Mouse (Mus musculus) cerebellum, adult 11 months (tissue): ENCODE measurements around the gene Rnf166.

Experiments used
- DNase-seq: peaks from one replicate; pipeline ENCODE4 v3.0.0; 2022

Rnf166 gene

DNA sequence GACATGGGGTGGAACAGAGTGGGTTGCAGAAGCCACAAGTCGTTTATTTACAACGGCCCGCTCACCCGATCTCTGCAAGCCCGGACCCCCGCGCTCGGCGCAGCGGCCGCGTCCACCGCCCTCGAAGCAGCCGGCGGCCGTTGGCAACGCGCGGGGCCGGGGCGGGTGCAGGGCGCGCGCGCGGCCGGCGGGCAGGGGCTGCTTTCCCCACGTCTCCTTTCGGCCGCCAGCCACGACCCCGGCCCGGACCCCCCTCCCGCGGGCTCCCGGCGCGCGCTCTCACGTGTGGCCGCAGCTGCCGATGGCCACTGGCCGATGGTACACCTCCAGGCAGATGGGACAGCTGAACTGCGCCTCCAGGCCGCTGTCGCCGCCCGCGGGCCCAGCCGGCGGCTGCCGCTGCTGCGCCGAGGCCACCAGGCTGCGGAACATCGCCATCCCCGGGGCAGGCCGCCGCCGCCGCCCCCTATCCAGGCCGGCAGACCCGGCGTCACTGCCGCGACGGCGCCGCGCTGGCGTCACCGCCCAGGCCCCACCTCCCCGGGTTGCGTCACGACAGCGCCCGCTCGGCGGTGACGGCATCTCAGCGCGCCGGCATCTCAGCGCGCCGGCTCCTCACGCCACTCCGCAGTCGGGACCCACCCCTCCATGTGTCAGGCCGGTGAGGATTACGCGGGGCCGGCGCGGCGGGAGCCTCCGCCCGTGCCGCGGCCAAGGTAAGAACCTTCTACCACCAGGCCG lies at the start of gene Rnf166, which contains the start of gene Ctu2:
Gene Rnf166 (minus strand): TSS at position 485 of the 741 bp plus-strand sequence.
Gene Ctu2 (plus strand): TSS at position 564 of the 741 bp plus-strand sequence.
- DNase-seq: peak; percentile 87

- no peak for DNase-seq
Observed at GRCm38 (mm10) chr8:122525004-122525403, 49.1 kb upstream of the Rnf166 start.

GRCm38 (mm10) chr8:122524506-122524905 lies 48.6 kb upstream of the Rnf166 start:
- DNase-seq: no peak

GRCm38 (mm10) chr8:122523652-122524360 lies 47.9 kb upstream of the Rnf166 start:
- DNase-seq: peak; percentile 20

DNA sequence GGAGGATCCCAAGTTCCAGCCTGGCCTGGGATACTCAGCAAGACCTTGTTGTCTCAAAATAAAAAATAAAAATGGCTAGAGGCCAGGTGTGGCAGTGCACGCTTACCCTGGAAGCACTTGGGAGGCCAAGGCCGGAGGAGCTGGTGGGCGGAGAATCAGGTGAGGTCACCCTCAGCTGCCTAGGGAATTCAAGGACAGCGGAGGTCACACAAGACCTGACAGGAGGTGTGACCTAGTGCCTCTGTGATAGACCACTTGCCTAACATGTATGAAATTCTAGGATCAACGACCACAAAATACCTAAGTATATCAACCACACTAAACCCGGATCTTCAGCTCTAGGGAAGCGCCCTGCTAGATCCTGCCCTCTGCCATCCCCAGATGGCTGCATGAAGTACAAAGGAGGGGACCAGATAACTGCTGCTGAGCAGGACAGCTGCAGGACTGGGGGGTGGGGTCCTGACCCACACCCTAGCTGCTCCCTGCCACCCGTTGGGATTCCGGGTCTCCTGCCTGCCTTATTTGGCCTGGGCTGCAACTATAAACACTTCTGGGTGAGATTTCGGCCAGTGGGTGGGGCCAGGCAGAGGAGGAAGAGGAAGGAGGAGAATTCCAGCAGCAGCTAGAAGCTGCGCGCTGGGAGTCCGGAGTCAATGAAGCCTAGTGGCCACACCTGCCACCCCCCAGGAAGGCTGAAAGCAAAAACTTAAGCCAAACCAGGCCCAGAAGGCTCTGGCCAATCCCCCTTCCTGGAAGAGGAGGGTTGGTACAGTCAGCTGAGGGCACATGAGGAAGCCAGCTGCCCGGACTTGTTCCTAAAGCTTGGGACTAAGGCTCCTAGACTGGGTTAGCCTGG lies 47.2 kb upstream of the Rnf166 start:
- DNase-seq: no peak

GRCm38 (mm10) chr8:122520611-122521010 lies 44.7 kb upstream of the Rnf166 start:
- no peak for DNase-seq

GRCm38 (mm10) chr8:122517541-122518190 lies 41.8 kb upstream of the Rnf166 start:
- no peak for DNase-seq

DNA sequence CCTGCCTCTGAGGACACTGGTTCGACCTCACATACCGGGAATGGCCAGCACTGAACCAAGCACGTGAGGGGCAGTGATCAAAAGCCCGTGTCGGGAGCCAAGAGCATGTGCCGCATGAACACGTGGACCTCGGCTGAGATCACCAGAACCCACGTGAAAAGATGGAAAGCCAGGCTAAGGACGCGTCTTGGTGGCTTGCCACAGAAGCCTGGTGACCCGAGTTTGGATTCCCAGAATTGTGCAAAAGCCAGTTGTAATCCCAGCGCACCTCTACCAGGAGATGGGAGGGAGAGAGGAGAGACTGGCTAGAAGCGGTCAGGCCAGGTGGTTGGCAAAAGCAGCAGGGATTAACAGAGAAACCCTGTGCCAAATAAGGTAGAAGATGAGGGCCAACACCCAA lies 39.8 kb upstream of the Rnf166 start:
- no peak for DNase-seq

- no peak for DNase-seq
Observed at GRCm38 (mm10) chr8:122512392-122512791, 36.5 kb upstream of the Rnf166 start.

- DNase-seq: no peak
Observed at GRCm38 (mm10) chr8:122511552-122511951, 35.7 kb upstream of the Rnf166 start.

GRCm38 (mm10) chr8:122500856-122501255 lies 25.0 kb upstream of the Rnf166 start:
- DNase-seq: peak; percentile 73

GRCm38 (mm10) chr8:122497912-122498311 lies 22.0 kb upstream of the Rnf166 start:
- DNase-seq: no peak

DNA sequence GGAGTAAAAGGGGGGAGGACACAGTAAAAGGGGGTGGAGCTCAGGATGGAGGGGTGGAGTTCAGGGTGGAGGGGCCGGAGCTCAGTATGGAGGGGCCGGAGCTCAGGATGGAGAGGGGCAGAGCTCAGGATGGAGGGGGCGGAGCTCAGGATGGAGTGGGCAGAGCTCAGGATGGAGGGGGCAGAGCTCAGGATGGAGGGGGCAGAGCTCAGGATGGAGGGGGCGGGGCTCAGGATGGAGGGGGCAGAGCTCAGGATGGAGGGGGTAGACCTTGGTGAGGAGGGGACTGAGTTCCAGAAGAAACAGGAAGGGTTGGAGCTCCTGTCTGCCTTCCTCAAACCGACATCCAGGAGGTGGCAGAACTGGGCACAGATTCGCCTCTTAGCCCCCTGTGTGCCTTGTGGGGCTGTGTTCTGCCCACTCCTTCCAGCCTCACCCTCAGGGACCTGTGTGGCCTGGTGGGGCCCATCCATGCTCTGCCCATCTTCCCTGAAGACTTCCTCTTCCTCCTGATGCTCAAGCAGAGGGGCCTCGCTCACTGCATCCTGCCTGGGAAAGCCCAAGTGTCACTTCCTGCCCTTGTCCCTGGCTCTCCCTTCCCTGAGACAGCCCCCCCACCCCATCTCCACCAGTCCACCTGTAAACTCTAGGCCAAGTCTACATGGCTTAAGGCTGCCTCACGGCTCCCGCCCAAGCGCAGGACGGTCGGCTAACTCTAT lies 21.3 kb upstream of the Rnf166 start:
- DNase-seq: no peak

DNA sequence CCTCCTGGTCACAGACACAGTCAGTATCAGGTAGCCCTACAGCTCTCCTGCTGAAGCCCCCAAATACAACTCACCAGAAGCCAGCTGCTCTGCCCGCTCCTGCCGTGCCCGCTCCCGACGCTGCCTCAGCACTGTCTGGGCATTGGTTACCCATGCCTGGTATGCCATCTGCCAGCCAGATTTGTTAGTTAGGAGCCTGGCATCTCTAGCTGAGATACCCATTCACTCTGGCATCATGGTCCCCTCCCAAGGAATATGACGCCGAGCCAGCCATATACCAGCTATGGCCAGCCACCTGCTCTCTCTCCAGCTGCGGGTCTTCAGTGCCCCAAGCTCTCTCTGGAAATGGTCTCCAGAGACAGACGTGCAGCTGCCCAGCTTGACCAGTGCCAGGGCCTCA lies 12.5 kb upstream of the Rnf166 start:
- no peak for DNase-seq

DNA sequence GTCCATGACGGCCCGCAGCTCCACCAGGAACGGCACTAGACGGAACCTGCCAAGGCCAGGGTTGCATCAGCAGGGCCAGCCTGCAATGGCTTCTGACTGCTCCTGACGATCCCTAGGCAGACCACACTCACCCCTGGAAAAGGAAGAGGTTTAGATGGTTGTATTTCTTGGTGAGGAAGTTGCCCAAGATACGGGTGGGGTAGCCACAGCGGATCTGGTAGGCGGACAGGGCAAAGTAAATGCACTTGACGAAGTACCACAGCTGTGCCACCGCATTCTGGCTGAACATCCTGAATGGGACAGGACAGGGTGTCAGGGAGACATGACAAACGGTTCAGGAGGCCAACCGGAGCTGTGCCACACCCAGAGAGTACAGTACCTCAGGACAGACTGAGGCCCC lies 9.0 kb upstream of the Rnf166 start:
- DNase-seq: no peak

- DNase-seq: no peak
Observed at GRCm38 (mm10) chr8:122483877-122484276, 8.0 kb upstream of the Rnf166 start.

DNA sequence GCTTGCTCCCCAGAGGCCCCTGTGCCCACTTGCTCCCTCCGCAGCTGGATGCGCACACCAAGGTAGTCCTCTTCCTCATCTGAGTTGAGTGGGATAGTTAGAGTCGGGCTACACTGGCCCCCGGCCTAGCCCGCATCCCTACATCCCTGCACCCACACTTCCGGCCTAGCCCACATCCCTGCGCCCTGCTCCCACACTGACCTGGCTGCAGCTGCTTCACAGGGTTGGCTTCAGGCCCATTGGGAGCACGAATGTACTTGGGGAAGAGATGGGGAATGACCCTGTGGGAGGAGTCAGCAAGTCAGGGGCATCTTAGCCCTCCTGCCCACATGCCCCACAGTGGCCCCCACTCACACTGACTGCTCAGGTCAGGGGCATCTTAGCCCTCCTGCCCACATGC lies 6.6 kb upstream of the Rnf166 start:
- no peak for DNase-seq

DNA sequence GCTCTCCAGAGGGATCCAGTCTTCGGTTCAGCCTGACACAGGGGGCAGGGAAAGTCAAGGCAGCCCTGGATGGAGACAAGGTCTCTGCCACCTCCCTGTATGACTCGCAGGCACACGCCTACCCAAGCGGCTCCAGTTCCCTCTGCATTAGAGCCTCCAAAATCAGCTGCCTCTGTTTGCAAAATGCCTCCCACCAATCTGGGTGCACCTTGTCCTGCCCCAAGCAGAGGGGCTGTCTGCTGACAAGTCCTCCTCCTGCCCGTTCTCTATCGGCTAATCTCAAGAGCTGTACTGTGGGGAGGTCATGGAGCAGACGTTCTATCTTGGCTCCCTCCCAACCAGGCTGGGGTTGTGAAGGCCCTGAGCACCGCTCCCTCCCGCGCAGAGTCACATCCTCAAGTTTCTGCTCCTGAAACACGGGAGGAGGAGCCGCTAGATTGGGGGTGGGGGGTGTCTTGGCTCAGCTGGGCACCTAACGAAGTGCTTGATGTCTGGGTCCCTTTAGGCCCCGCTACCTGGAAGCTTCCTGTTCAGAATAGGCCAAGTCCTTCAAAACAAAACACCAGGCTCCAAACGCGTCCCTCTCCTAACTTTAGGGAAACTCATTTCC lies 808 bp downstream of the Rnf166 start:
- DNase-seq: peak; percentile 49

DNA sequence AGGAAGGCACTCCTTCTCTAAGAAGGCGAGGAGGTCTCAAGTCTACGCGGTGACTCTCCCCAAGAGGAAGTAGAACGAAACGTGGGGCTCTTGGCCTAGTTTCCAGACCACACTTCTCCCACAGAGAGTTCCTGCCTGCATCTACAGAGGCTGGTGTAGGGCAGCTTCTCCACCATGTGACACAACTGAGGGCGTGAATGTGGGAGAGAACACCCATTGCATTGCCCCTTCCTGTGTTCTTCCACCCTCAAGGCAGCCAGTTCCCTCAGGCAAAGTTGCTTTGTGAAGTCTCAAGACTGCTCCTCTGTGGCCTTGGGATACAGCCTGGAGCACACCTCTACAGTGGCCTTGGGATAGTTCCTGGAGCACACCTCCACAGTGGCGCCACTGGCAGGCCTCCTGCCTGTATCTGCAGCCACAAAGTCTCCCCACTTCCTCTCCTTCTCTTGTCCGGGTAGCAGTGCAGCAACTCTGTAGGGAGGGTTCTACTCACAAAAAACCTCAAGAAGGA lies 1.9 kb downstream of the Rnf166 start:
- DNase-seq: no peak

- no peak for DNase-seq
Observed at GRCm38 (mm10) chr8:122470691-122471090, 5.2 kb downstream of the Rnf166 start.

- DNase-seq: no peak
Observed at GRCm38 (mm10) chr8:122469965-122470364, 5.9 kb downstream of the Rnf166 start.
